Comparison of ENCODE assay signal across 8 mouse cellular contexts in the genomic region with DNA sequence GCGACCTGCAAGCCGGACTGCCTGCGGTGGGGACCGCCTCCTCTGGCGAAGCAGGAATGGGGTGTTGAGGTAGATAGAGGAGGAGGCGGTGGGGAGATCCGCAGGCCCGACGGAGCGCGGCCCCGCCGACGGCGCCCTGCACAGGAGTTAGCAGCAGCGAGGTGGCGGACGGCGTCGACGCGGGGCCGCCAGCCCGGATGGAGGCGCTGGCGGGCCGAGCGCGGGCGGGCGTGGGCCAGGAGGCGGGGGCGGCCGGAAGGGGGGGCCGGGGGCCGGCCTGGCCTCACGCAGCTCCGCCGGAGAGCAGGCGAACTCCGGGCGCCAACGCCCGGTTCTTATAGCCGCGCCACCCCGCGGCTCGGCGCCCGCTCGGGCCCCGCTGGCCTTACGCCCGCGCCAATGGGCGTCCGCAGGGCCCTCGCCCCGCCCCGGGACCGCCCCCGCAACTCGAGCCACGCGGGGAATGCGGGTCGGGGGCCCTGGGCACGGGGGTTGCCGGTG. TPM values are rescaled to one million over a fixed set of nuclear protein-coding genes. Genes with fewer than 3 reads are reported as not detected.
DNase-seq lines count a peak whose midpoint lies in the region; ATAC-seq and TF ChIP-seq lines count a peak whose summit lies in the region.

No protein-coding gene starts in this region.

- H3K27me3 ChIP-seq in cerebellum, adult 2 months (ENCODE audit: control insufficient read depth, insufficient read depth, low read length): peaks cover 10% of the 10 kb centered on the region; the same call in 1 of the 2 replicates
- peaks cover 86% of the 10 kb centered on the region for H3K27me3 ChIP-seq in limb, embryonic 13.5 days
- H3K27me3 ChIP-seq in myocyte (ENCODE audit: control insufficient read depth, insufficient read depth, insufficient read length): peaks cover 27% of the 10 kb centered on the region

- peak overlapping the region; percentile 73 for H3K4me2 ChIP-seq in limb, embryonic 13.5 days (replicated peaks)
- no peak overlapping the region for H3K4me2 ChIP-seq in myocyte (ENCODE audit: low read depth)

- DNase-seq in cerebellum, postnatal 10 days: peak; percentile 36 to 39
- DNase-seq in cerebellum, adult 2 months: no peak
- peak; percentile 35 for DNase-seq in R1 (ENCODE audit: low read depth, low spot score)
- peak; percentile 52 for DNase-seq in gastrocnemius, postnatal 25 days
- DNase-seq in layer of hippocampus, postnatal 10 days (ENCODE audit: low spot score in 2 of 2): no peak
- DNase-seq in spleen, postnatal 36 days (ENCODE audit: low spot score in 2 of 2): no peak

- H3K27ac ChIP-seq in cerebellum, adult 2 months (ENCODE audit: insufficient read depth, low read length): no peak overlapping the region
- H3K27ac ChIP-seq in limb, embryonic 13.5 days: peak overlapping the region; percentile 98

- H3K9ac ChIP-seq in limb, embryonic 13.5 days: peak overlapping the region; percentile 97

- no peaks in the 10 kb centered on the region for H3K4me1 ChIP-seq in cerebellum, adult 2 months (ENCODE audit: control insufficient read depth, insufficient read depth, low read length)
- peaks cover 31% of the 10 kb centered on the region for H3K4me1 ChIP-seq in limb, embryonic 13.5 days

- H3ac ChIP-seq in myocyte (ENCODE audit: control insufficient read depth, insufficient read length): no peak overlapping the region

- peaks cover 17% of the 10 kb centered on the region for H3K36me3 ChIP-seq in limb, embryonic 13.5 days
- H3K36me3 ChIP-seq in myocyte (ENCODE audit: control insufficient read depth, insufficient read depth): no peaks in the 10 kb centered on the region

- no peak for TF ChIP-seq CTCF in cerebellum, adult 2 months (IDR thresholded peaks at IDR 0.05; ENCODE audit: borderline replicate concordance, insufficient read depth, low read depth, low read length)

- TF ChIP-seq POLR2A in cerebellum, adult 2 months (IDR thresholded peaks at IDR 0.05; ENCODE audit: borderline replicate concordance, insufficient read depth, low read length): no peak
- TF ChIP-seq POLR2A in myocyte (IDR thresholded peaks at IDR 0.05; ENCODE audit: insufficient read length, low read depth): no peak

- 2% methylated on average over 68 of the region's 70 CpGs for WGBS in cerebellum, adult 2 months
- under 1% methylated on average over 44 of the region's 70 CpGs for WGBS in limb, embryonic 13.5 days

- no peaks in the 10 kb centered on the region for H3K79me2 ChIP-seq in myocyte (ENCODE audit: control insufficient read depth, insufficient read depth)

- H3K9me3 ChIP-seq in limb, embryonic 13.5 days: no peaks in the 10 kb centered on the region

- peak; percentile 74 for ATAC-seq in limb, embryonic 13.5 days (ENCODE audit: low FRiP score, low read depth)

- H3K4me3 ChIP-seq in cerebellum, adult 2 months (replicated peaks; ENCODE audit: insufficient read depth, low read depth, low read length): no peak overlapping the region
- H3K4me3 ChIP-seq in limb, embryonic 13.5 days: peak overlapping the region; percentile 68
- H3K4me3 ChIP-seq in myocyte: peak overlapping the region; percentile 15

TF ChIP-seq in myocyte, 11 proteins besides CTCF, POLR2A, EP300 and RAD21:
- TF ChIP-seq TCF3 (IDR thresholded peaks at IDR 0.05; ENCODE audit: insufficient read length, low read depth) (no peak), REST (IDR thresholded peaks at IDR 0.05; ENCODE audit: insufficient read depth, insufficient read length) (no peak), MAX (IDR thresholded peaks at IDR 0.05; ENCODE audit: low read depth) (no peak), CEBPB (IDR thresholded peaks at IDR 0.05; ENCODE audit: insufficient read depth, poor library complexity, severe bottlenecking) (no peak), E2F4 (IDR thresholded peaks at IDR 0.05; ENCODE audit: insufficient read depth) (no peak), USF1 (IDR thresholded peaks at IDR 0.05; ENCODE audit: low read depth) (no peak), TCF12 (IDR thresholded peaks at IDR 0.05; ENCODE audit: insufficient read depth, poor library complexity, severe bottlenecking) (no peak), POLR2AphosphoS2 (IDR thresholded peaks at IDR 0.05; ENCODE audit: insufficient read length, low read depth) (no peak), MYOG (IDR thresholded peaks at IDR 0.05; ENCODE audit: control insufficient read depth in 1 of 3, insufficient read depth in 1 of 3, insufficient read length in 2 of 3, low read depth in 2 of 3) (no peak), SRF (IDR thresholded peaks at IDR 0.05; ENCODE audit: control insufficient read depth, insufficient read length, low read depth) (no peak), MYOD1 (IDR thresholded peaks at IDR 0.05; ENCODE audit: control insufficient read depth in 1 of 3, insufficient read length in 2 of 3, low read depth in 2 of 3) (no peak)

RNA-seq across cellular contexts. Expression of a gene that starts 7.4 kb away (rescaled TPM):
- 67.2 and 99.9 TPM in 2 replicates for polyA plus RNA-seq in cerebellum, adult 2 months (2012; rRNA removed)
- total RNA-seq in gastrocnemius, postnatal 25 days (2021): 100 to 1,000 TPM; 251 to 313 TPM
- polyA plus RNA-seq in limb, embryonic 13.5 days (2015; fragmentation: Nextera tagmentation; extraction: Ambion mirVana): 1,260 and 1,271 TPM in 2 replicates
- polyA plus RNA-seq in myocyte (2012; fragmentation: generic; extraction: Trizol): 331 TPM
- total RNA-seq in layer of hippocampus, postnatal 10 days (2021): 100 to 1,000 TPM; 209 to 223 TPM

RNA-seq across cellular contexts. Expression of a gene that starts 10.5 kb away (rescaled TPM):
- polyA plus RNA-seq in cerebellum, adult 2 months (2012; rRNA removed): 0.02 TPM in 1 of 2 replicates, not detected in the other
- total RNA-seq in gastrocnemius, postnatal 25 days (2021): under 1 TPM in 1 of 2 experiments, not detected in 1; 0.08 TPM
- 0.23 TPM in 1 of 2 replicates, not detected in the other for polyA plus RNA-seq in limb, embryonic 13.5 days (2015; fragmentation: Nextera tagmentation; extraction: Ambion mirVana)
- 0.65 TPM for polyA plus RNA-seq in myocyte (2012; fragmentation: generic; extraction: Trizol)
- under 1 TPM; 0.11 to 0.51 TPM for total RNA-seq in layer of hippocampus, postnatal 10 days (2021)

Comparison
In these comparisons a context has a peak if more than half of its experiments do, and no peak if none do; other contexts are left out.
1. DNase-seq: peak in cerebellum, postnatal 10 days (2 of 2), R1 (single experiment) and gastrocnemius, postnatal 25 days (single experiment); none in cerebellum, adult 2 months (0 of 2), layer of hippocampus, postnatal 10 days (0 of 2) and spleen, postnatal 36 days (0 of 2).